Mouse (Mus musculus) hematopoietic stem cell, adult 5-6 weeks (primary cell): ENCODE data around the gene Olfr418. TPM values are rescaled to one million over a fixed set of nuclear protein-coding genes. Genes with fewer than 3 reads are reported as not detected.
"Not testable (repeated sequence)": the region's sequence is repeated elsewhere in the genome, so short reads cannot be mapped to it uniquely, and the experiment has no call there.

Source experiments
- ATAC-seq, 2 experiments: fragments of 125-278 bp in 1 of 2; replicated peaks in 1 of 2; 2 replicates each; pipeline ENCODE4 v1.8.0; 2016 to 2017; ENCODE audit warnings: inconsistent platforms in 2 of 2, mild to moderate bottlenecking in 2 of 2, moderate number of reproducible peaks in 2 of 2, low read depth in 1 of 2, moderate TSS enrichment in 1 of 2; ENCODE audit not compliant: low FRiP score in 2 of 2, poor library complexity in 2 of 2, severe bottlenecking in 2 of 2, insufficient read depth in 1 of 2, low TSS enrichment in 1 of 2
- total RNA-seq: library from RNA; stranded (forward); fragments of 172-1452, 232-1000 nt; gene quantifications from 2 replicates; pipeline ENCODE4 v1.2.3, GENCODE M21; 2017

The Olfr418 gene
- total RNA-seq, result not detected in 2 replicates

GRCm38 (mm10) chr1:173265701-173266100 lies at the start of gene Olfr418:
Gene Olfr418 (plus strand): TSS chr1:173266001.
- ATAC-seq, result no peak

- ATAC-seq, result no peak
Measured at GRCm38 (mm10) chr1:173216481-173216880, 49.3 kb upstream of the Olfr418 start.

- ATAC-seq, result no peak
Measured at GRCm38 (mm10) chr1:173227081-173227480, 38.7 kb upstream of the Olfr418 start, which contains the start of gene Fcer1a. Gene Fcer1a (minus strand): TSS chr1:173227214.

- not testable (repeated sequence) for ATAC-seq
Measured at GRCm38 (mm10) chr1:173237004-173237403, 28.8 kb upstream of the Olfr418 start.

- no peak for ATAC-seq
Measured at GRCm38 (mm10) chr1:173249888-173250287, 15.9 kb upstream of the Olfr418 start.

GRCm38 (mm10) chr1:173277677-173278076 lies 11.9 kb downstream of the Olfr418 start, which contains the start of gene Mptx2:
Gene Mptx2 (minus strand): TSS chr1:173277777.
- no peak for ATAC-seq

GRCm38 (mm10) chr1:173302795-173303194 lies 37.0 kb downstream of the Olfr418 start:
- not testable (repeated sequence) for ATAC-seq

GRCm38 (mm10) chr1:173313535-173314050 lies 47.8 kb downstream of the Olfr418 start:
- peak; percentile 57 to 62 for ATAC-seq

- no peak for ATAC-seq
Measured at GRCm38 (mm10) chr1:173315725-173316124, 49.9 kb downstream of the Olfr418 start.

GRCm38 (mm10) chr1:173317925-173318477 lies 52.2 kb downstream of the Olfr418 start:
- ATAC-seq, result no peak

GRCm38 (mm10) chr1:173321593-173322248 lies 55.9 kb downstream of the Olfr418 start:
- ATAC-seq, result no peak

- no peak for ATAC-seq
Measured at GRCm38 (mm10) chr1:173322249-173322627, 56.4 kb downstream of the Olfr418 start.

Other genes starting within 250 kb of the Olfr418 start
- not detected in 2 replicates for gene Olfr1408, start 128.6 kb upstream of the Olfr418 start, total RNA-seq
- not detected in 2 replicates for gene Olfr1406, start 75.4 kb upstream of the Olfr418 start, total RNA-seq
- not detected in 2 replicates for gene Olfr218, start 68.2 kb upstream of the Olfr418 start, total RNA-seq
- gene Olfr1404, start 53.6 kb upstream of the Olfr418 start, total RNA-seq, result not detected in 2 replicates
- gene Fcer1a, start 38.8 kb upstream of the Olfr418 start, total RNA-seq, result 3.2 and 11.5 TPM in 2 replicates
- not detected in 2 replicates for gene Mptx2, start 11.8 kb downstream of the Olfr418 start, total RNA-seq
- gene Ackr1, start 67.7 kb downstream of the Olfr418 start, total RNA-seq, result not detected in 2 replicates
- gene Aim2, start 84.9 kb downstream of the Olfr418 start, total RNA-seq, result 76.8 and 118 TPM in 2 replicates
- 1.8 TPM in 1 of 2 replicates, not detected in the other for gene Cadm3, start 101.7 kb downstream of the Olfr418 start, total RNA-seq
- gene Ifi206, start 225.0 kb downstream of the Olfr418 start, total RNA-seq, result 3.3 and 5.6 TPM in 2 replicates